Mouse (Mus musculus) midbrain, embryonic 11.5 days (tissue): ENCODE data around the gene Pdia5. TPM values are rescaled to one million over a fixed set of nuclear protein-coding genes. Genes with fewer than 3 reads are reported as not detected.

Experiments
- ATAC-seq: fragments of 200-750 bp; cut with Nextera tagmentation; 2 replicates; pipeline ENCODE4 v1.8.0; 2017; ENCODE audit warnings: moderate TSS enrichment, moderate library complexity; ENCODE audit not compliant: low FRiP score
- DNase-seq: peaks from one replicate; pipeline ENCODE4 v3.0.0; 2015; ENCODE audit warnings: low spot score; ENCODE audit errors: missing footprints
- H3K27ac ChIP-seq: fragments of 300-500 bp; sonication (generic); 2 replicates; pipeline ENCODE4 v1.5.1; 2014; ENCODE audit warnings: low read depth, low read length
- H3K27me3 ChIP-seq: fragments of 300-500 bp; sonication (generic); 2 replicates; pipeline ENCODE4 v1.6.1; 2014; ENCODE audit warnings: mild to moderate bottlenecking, low read length, moderate library complexity, mixed read lengths; ENCODE audit not compliant: control insufficient read depth, insufficient read depth
- H3K36me3 ChIP-seq: fragments of 300-500 bp; sonication (generic); 2 replicates; pipeline ENCODE4 v1.6.1; 2014; ENCODE audit warnings: mild to moderate bottlenecking, low read length, moderate library complexity, mixed read lengths; ENCODE audit not compliant: control insufficient read depth, insufficient read depth
- H3K4me1 ChIP-seq: fragments of 300-500 bp; sonication (generic); 2 replicates; pipeline ENCODE4 v1.6.1; 2014; ENCODE audit warnings: low read length; ENCODE audit not compliant: control insufficient read depth, insufficient read depth
- H3K4me2 ChIP-seq: fragments of 300-500 bp; sonication (generic); 2 replicates; pipeline ENCODE4 v1.6.1; 2014; ENCODE audit warnings: mild to moderate bottlenecking, moderate library complexity
- H3K4me3 ChIP-seq: fragments of 300-500 bp; sonication (generic); 2 replicates; pipeline ENCODE4 v1.5.1; 2014; ENCODE audit warnings: low read depth, low read length
- H3K9ac ChIP-seq: fragments of 300-500 bp; sonication (generic); 2 replicates; pipeline ENCODE4 v1.6.1; 2014; ENCODE audit warnings: low read length
- H3K9me3 ChIP-seq: fragments of 300-500 bp; sonication (generic); 2 replicates; pipeline ENCODE4 v1.6.1; 2016; ENCODE audit warnings: low read length; ENCODE audit not compliant: control insufficient read depth
- WGBS: fragments of 180-500 bp; shearing (Covaris S2); extraction: QIAGEN DNeasy Blood & Tissue Kit; methylation state at CpG from one replicate; pipeline ENCODE4 v1.1.7; 2014; 5-methylcytosine and 5-hydroxymethylcytosine counted together
- polyA plus RNA-seq: library from polyadenylated mRNA; unstranded; fragments of >200 nt; fragmentation: Nextera tagmentation; extraction: Ambion mirVana; gene quantifications from 2 replicates; pipeline ENCODE4 v1.2.1, GENCODE M21; 2014

Pdia5 gene
- polyA plus RNA-seq, 1 experiment from 2014 or later: 9.6 TPM

DNA sequence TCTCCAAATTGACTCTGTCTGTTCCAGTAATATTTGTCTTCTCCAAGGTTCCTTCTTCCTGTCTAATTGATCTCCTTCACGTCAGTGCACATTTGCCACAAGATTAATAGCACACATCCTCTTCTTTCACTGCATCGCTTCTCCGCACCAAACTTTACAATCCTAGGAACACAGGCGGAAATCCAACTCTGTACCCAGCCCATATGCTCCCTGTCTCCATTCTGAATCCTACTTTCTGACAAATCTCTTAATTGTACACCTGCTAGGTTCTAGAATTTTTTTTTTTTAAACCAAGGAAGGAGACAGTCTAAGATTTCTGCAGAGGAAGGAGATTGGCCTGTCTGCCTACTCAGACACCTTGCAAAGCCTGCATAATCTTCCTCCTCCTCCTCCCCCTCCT lies 59.1 kb downstream of the Pdia5 start:
- Histone ChIP-seq H3K27ac (no peak overlapping the region), H3K4me3 (no peak overlapping the region), H3K4me2 (no peak overlapping the region), H3K4me1 (no peaks in the 10 kb centered on the region), H3K9ac (no peak overlapping the region), H3K36me3 (no peaks in the 10 kb centered on the region), H3K9me3 (no peaks in the 10 kb centered on the region), H3K27me3 (no peaks in the 10 kb centered on the region)
- no peak for DNase-seq
- ATAC-seq: no peak
- 87% methylated on average over 4 of the region's 4 CpGs for WGBS

DNA sequence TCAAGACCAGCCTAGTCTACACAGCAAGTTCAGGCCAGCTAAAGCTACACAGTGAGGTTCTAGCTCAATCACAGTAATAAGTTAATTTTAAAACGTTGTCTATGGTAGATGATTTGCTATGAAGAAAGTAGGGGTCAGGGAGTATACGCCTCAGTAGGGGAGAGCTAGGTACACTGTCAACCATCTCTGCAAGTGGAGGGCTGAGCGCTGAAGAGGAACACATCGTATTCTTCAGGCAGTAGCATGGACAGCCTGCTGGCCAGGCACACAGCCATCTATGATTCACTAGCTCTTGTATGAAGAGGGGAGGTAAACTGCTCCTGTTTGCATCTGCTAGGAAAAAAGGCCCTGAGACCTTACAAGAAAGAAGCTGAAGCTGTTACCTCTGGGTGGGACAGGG lies 65.7 kb downstream of the Pdia5 start:
- Histone ChIP-seq H3K9ac (no peak overlapping the region), H3K36me3 (no peaks in the 10 kb centered on the region), H3K27me3 (no peaks in the 10 kb centered on the region), H3K4me3 (no peak overlapping the region), H3K9me3 (no peaks in the 10 kb centered on the region), H3K4me2 (no peak overlapping the region), H3K4me1 (peaks cover 3% of the 10 kb centered on the region; the same call in 1 of the 2 replicates), H3K27ac (no peak overlapping the region)
- no peak for ATAC-seq
- 88% methylated on average over 4 of the region's 4 CpGs for WGBS
- DNase-seq: no peak

DNA sequence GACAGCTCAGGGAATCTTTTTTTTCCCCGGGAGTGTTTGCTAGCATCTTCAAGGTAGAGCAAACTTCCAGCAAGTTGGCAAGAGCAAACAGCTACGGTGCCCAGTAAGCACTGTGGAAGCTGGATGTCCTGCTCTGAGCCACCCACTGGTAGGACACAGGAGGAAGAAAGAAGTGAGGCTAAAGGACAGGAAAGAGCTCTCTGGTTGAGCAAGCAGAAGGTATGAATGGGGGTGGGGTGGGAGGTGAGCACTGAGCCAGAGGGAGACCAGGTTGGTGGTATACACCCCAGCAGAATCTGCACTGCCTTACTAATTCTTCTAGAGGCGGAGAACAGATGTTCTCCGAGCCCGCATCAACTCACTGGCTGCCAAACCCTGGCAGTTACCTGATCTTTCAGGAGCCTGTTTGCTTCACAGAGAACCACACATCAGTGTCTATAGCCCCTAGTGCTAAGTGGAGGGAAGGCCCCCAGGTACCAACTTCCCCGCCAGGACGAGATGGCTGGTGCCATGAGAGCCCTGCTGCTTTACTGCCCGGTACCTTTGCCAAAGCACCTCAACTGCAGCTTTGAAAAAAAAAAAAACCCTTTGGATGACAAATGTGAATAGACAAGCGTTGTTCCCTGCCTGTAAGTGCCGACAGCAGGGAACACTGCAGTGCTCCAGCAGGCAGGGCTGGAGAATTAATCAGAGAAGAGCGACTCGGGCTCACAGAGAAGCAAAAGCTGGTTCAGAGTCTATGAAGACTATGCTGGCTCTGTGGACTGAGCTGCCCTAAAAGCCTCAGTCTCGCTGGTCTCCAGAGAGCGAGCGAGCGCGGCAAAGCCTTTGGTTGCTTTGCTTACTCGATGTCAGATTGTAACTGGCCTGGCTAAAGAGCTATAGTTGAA lies 67.2 kb downstream of the Pdia5 start:
- H3K36me3 ChIP-seq: no peaks in the 10 kb centered on the region
- ATAC-seq (no peak), DNase-seq (no peak)
- WGBS: 47% methylated on average over 18 of the region's 18 CpGs
- no peak overlapping the region for H3K4me3 ChIP-seq
- no peak overlapping the region for H3K9ac ChIP-seq
- H3K27me3 ChIP-seq: no peaks in the 10 kb centered on the region
- H3K27ac ChIP-seq: no peak overlapping the region
- peaks cover 3% of the 10 kb centered on the region; the same call in 1 of the 2 replicates for H3K4me1 ChIP-seq
- H3K9me3 ChIP-seq: no peaks in the 10 kb centered on the region
- no peak overlapping the region for H3K4me2 ChIP-seq

DNA sequence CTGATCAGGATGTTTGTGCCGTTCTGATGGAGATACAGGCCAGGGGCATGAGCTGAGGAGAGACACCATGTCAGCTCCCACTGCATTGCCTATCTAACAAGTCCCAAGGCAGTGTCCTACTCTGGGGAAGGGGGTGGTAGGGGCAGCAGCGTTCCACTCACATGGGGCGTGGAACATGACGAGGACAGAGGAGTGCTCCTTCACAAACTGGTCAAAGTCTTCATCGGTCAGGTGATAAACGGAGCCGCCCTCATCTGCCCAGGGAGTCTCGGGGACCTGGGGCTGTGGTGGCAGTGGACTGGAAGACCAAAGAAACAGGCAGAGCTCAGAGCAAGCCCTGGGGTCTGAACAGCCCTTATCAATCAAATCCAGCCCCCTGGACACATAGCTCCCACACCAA lies 68.0 kb downstream of the Pdia5 start:
- Histone ChIP-seq H3K9me3 (no peaks in the 10 kb centered on the region), H3K4me1 (peaks cover 3% of the 10 kb centered on the region; the same call in 1 of the 2 replicates), H3K4me3 (no peak overlapping the region), H3K27ac (no peak overlapping the region), H3K27me3 (no peaks in the 10 kb centered on the region), H3K36me3 (no peaks in the 10 kb centered on the region), H3K9ac (no peak overlapping the region), H3K4me2 (no peak overlapping the region)
- 87% methylated on average over 8 of the region's 8 CpGs for WGBS
- no peak for DNase-seq
- ATAC-seq: no peak

DNA sequence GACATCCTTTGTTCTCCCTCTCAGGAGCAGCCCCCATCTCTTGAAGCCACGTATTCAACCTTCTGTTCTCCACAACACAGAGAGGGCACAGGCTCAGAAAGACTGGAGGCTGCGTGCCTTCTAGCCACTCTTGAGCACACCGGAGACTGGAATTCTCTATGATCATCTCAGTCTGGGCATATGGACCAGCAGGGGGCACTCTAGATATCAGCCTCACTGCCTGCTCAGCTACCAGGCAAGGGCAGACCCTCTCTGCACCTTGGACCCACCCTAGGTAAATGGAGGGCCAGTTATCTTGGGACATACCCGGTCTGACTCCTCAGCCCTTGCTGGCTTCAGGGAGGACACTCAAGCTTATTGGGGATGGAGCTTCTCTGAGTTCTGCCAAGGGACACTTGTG lies 68.5 kb downstream of the Pdia5 start:
- peaks cover 3% of the 10 kb centered on the region; the same call in 1 of the 2 replicates for H3K4me1 ChIP-seq
- 80% methylated on average over 4 of the region's 4 CpGs for WGBS
- H3K36me3 ChIP-seq: no peaks in the 10 kb centered on the region
- DNase-seq (peak; percentile 89), ATAC-seq (no peak)
- no peaks in the 10 kb centered on the region for H3K9me3 ChIP-seq
- no peaks in the 10 kb centered on the region for H3K27me3 ChIP-seq
- H3K4me3 ChIP-seq: no peak overlapping the region
- no peak overlapping the region for H3K4me2 ChIP-seq
- no peak overlapping the region for H3K9ac ChIP-seq
- no peak overlapping the region for H3K27ac ChIP-seq

DNA sequence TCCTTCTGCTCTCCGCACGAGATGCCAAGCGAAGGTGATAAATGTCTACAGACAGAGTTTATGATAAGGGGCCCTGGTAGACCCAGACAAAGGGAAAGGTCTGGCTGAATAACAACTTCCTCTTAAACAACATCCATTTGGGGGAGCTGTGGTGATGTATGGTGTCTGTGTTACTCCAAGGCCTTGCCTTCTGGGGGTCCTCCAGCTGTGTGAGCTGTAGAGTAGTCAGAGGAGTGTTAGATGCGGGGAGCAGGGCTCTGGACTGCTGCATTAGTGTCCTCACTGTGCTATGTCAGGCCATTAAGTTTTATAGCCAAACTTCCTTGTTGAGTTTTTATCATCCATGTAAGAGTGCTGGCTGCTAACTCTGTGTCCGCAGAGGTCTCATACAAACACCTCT lies 76.1 kb downstream of the Pdia5 start:
- no peak overlapping the region for H3K4me2 ChIP-seq
- no peak overlapping the region for H3K27ac ChIP-seq
- DNase-seq (no peak), ATAC-seq (no peak)
- H3K9me3 ChIP-seq: no peaks in the 10 kb centered on the region
- H3K9ac ChIP-seq: no peak overlapping the region
- no peaks in the 10 kb centered on the region for H3K4me1 ChIP-seq
- 94% methylated on average over 5 of the region's 5 CpGs for WGBS
- no peaks in the 10 kb centered on the region for H3K27me3 ChIP-seq
- H3K36me3 ChIP-seq: no peaks in the 10 kb centered on the region
- no peak overlapping the region for H3K4me3 ChIP-seq

DNA sequence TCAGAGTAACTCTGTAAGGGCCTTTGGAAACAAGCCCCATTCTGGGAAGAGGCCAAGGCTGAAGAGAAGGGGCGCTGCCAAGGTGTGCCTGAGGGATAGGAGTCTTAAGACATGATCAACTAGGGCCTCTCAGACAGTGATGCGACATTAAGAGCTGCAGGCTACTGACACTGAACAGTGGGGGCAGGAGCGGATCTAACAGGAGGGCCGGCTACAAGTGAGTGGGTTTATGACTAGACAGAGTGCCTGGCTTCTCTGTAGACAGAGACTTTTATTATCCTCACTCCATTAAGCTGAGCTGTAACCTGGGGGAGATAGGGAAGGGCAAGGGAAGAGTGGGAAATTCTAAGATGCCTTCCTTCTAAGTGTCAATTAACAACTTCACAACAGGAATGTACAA lies 84.0 kb downstream of the Pdia5 start:
- Histone ChIP-seq H3K27ac (no peak overlapping the region), H3K9me3 (no peaks in the 10 kb centered on the region), H3K4me1 (peaks cover 2% of the 10 kb centered on the region; the same call in 1 of the 2 replicates), H3K36me3 (no peaks in the 10 kb centered on the region), H3K4me2 (no peak overlapping the region), H3K27me3 (no peaks in the 10 kb centered on the region), H3K9ac (no peak overlapping the region), H3K4me3 (no peak overlapping the region)
- no peak for DNase-seq
- 77% methylated on average over 4 of the region's 4 CpGs for WGBS
- no peak for ATAC-seq

DNA sequence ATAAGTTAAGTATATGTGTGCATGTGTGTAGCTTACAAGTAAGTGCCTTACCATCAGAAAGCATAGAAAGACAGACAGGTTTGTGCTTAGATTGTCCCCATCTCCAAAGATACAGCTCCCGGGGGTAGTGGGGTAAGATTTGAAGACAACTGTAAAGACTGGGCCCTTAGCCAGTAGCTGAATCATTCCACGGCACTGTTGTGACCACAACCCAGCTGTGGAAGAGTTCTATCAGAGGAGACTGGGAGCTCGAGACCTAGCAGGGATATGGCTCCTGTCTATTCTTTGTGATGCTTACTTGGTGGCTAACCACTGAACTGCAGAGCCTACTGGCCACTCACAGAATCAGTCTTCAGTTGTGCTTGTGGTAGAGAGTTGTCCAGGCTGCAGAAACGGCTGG lies 84.5 kb downstream of the Pdia5 start:
- no peaks in the 10 kb centered on the region for H3K27me3 ChIP-seq
- H3K4me3 ChIP-seq: no peak overlapping the region
- no peak for ATAC-seq
- H3K9me3 ChIP-seq: no peaks in the 10 kb centered on the region
- no peaks in the 10 kb centered on the region for H3K36me3 ChIP-seq
- no peak overlapping the region for H3K27ac ChIP-seq
- no peak overlapping the region for H3K9ac ChIP-seq
- WGBS: 90% methylated on average over 4 of the region's 4 CpGs
- no peak overlapping the region for H3K4me2 ChIP-seq
- DNase-seq: no peak
- peaks cover 2% of the 10 kb centered on the region; the same call in 1 of the 2 replicates for H3K4me1 ChIP-seq

DNA sequence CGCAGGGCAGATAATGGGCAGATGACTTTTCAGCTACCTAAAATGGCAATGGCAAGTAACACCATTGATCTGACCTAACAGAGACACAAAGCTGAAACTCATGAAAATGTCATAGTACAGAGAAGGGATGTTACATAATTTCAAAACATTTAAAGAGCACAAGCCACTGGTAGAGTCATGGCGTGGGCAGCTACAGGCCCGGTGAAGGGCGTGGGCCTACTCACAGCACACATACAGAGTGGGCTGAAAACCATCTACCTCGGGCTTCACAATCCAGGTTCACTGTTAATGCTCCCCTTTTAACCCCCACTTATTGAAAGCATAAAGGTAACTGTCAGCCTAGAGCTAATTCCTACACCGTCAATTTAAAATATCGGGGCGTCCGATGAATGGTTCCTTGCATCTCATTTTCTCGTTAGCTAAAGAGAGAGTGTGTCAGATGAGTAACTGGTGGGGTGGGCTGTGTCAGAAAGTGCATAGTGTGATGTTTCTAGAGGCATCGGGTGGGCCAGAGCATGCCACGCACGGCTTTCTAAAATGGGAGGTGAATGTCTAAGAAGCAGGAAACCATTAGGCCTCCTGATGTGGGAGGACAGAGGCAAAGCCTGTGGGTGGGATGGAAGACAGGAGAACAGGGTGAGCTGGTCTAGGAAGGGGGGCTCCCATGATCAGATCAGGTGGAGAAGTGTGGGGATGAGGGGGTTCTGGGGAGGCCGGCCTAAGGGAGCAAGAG lies 85.2 kb downstream of the Pdia5 start:
- no peak for DNase-seq
- no peaks in the 10 kb centered on the region for H3K36me3 ChIP-seq
- no peak overlapping the region for H3K27ac ChIP-seq
- H3K27me3 ChIP-seq: no peaks in the 10 kb centered on the region
- no peak overlapping the region for H3K9ac ChIP-seq
- H3K4me2 ChIP-seq: no peak overlapping the region
- peaks cover 2% of the 10 kb centered on the region; the same call in 1 of the 2 replicates for H3K4me1 ChIP-seq
- H3K4me3 ChIP-seq: no peak overlapping the region
- no peaks in the 10 kb centered on the region for H3K9me3 ChIP-seq
- 88% methylated on average over 14 of the region's 14 CpGs for WGBS
- ATAC-seq: no peak
